Mouse (Mus musculus) embryonic fibroblast, embryonic 13.5 days (primary cell): ENCODE measurements around the gene Zbtb14.

Experiments
- CTCF ChIP-seq: IDR thresholded peaks from 2 replicates; pipeline ENCODE4 v1.5.1; 2011; ENCODE audit warnings: mild to moderate bottlenecking, control low read depth, low read length, moderate library complexity, borderline replicate concordance; ENCODE audit not compliant: insufficient read depth
- POLR2A ChIP-seq: IDR thresholded peaks from 2 replicates; pipeline ENCODE4 v1.6.1; 2011; ENCODE audit warnings: low read depth, mild to moderate bottlenecking, control low read depth, low read length, moderate library complexity

- no peak for TF ChIP-seq POLR2A
- no peak for TF ChIP-seq CTCF
These were observed 36.8 kb upstream of the Zbtb14 start for GRCm38 (mm10) chr17:69346056-69346455.
